Mouse (Mus musculus) bone marrow macrophage, adult 2 months (primary cell): ENCODE measurements around the gene Zic1.

Experiments
- CTCF ChIP-seq: IDR thresholded peaks from 2 replicates; pipeline ENCODE4 v1.5.1; 2012; ENCODE audit warnings: low read depth, mild to moderate bottlenecking, low read length, moderate library complexity
- POLR2A ChIP-seq: IDR thresholded peaks from 2 replicates; pipeline ENCODE4 v1.6.1; 2012; ENCODE audit warnings: mild to moderate bottlenecking, low read depth, low read length, borderline replicate concordance

GRCm38 (mm10) chr9:91355629-91356352 is 9.8 kb downstream of the Zic1 start:
- no peak for TF ChIP-seq POLR2A
- no peak for TF ChIP-seq CTCF
